Comparison of ENCODE assay signal across 1 mouse cellular context in genomic region chr11:94549691-94550441, GRCm38 (mm10).
TF ChIP-seq lines count a peak whose summit lies in the region.

No protein-coding gene starts in this region.

TF ChIP-seq in CH12.LX, 34 proteins besides CTCF, POLR2A, EP300 and RAD21 (continued from another document):
- no peak for TF ChIP-seq ELF1 (IDR thresholded peaks at IDR 0.05; ENCODE audit: low read depth, low read length)
- no peak for TF ChIP-seq E2F4 (IDR thresholded peaks at IDR 0.05; ENCODE audit: insufficient replicate concordance, low read depth, low read length)
- TF ChIP-seq MYC (IDR thresholded peaks at IDR 0.05; ENCODE audit: low read depth, low read length), result 0 out of 2 replicates have a peak, but pooled peaks have one; percentile 51
- TF ChIP-seq NRF1 (IDR thresholded peaks at IDR 0.05; ENCODE audit: low read depth, low read length), result no peak
